Mouse (Mus musculus): ENCODE data around the gene Zmym1. TPM values are rescaled to one million over a fixed set of nuclear protein-coding genes. Genes with fewer than 3 reads are reported as not detected.

Gene Zmym1
- polyA plus RNA-seq, 1 experiment from 2014 or later: 32.1 TPM

DNA sequence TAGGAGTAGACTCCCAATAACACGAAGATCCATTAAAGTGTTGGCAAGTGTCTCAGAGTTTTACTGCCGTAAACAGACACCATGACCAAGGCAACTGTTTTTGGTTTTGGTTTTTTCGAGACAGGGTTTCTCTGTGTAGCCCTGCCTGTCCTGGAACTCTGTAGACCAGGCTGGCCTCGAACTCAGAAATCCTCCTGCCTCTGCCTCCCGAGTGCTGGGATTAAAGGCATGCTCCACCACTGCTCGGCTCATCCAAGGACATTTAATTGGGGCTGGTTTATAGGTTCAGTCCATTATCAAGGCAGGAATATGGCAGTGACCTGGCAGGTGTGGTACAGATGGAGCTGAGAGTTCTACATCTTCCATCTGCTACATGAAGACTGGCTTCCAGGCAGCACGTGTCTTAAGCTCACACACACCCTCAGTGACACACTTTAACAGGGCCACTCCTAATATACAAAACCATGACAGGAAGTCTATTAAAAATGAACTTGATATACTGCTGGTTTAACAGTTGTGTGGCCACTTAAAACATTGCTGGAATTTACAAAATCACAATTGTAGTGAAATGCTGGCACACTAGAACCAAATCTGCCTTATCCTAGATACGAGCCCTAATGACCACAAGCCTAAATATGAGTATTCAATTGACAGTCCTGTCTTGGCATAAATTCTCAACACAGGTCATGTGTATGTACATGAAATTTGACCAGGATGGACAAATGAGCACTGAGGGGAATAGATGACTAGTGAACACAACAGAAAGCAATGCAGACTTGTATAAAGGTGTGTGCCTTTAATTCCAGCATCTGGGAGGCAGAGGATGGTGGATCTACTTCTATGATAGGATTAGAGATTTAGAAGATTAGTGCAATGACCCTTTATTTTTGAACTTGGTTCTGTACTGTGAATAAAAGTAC, 22.8 kb downstream of the Zmym1 start:
- no peak overlapping the region for H3K27ac ChIP-seq (ENCODE audit: low read length)
- WGBS: 84% methylated on average over 8 of the region's 8 CpGs
- H3K4me2 ChIP-seq (ENCODE audit: low read length): no peak overlapping the region
- ATAC-seq: no peak
- H3K9me3 ChIP-seq (ENCODE audit: control insufficient read depth, low read length): no peaks in the 10 kb centered on the region
- H3K36me3 ChIP-seq (ENCODE audit: control insufficient read depth, insufficient read depth): peaks cover 46% of the 10 kb centered on the region
- H3K27me3 ChIP-seq (replicated peaks; ENCODE audit: control insufficient read depth, insufficient read depth, low read length): no peaks in the 10 kb centered on the region
- no peak overlapping the region for H3K9ac ChIP-seq (replicated peaks; ENCODE audit: low read depth, low read length)
- H3K4me3 ChIP-seq (replicated peaks; ENCODE audit: low read length): no peak overlapping the region
- peaks cover 4% of the 10 kb centered on the region; the same call in 1 of the 2 replicates for H3K4me1 ChIP-seq (replicated peaks; ENCODE audit: control insufficient read depth, insufficient read depth, low read length)

DNA sequence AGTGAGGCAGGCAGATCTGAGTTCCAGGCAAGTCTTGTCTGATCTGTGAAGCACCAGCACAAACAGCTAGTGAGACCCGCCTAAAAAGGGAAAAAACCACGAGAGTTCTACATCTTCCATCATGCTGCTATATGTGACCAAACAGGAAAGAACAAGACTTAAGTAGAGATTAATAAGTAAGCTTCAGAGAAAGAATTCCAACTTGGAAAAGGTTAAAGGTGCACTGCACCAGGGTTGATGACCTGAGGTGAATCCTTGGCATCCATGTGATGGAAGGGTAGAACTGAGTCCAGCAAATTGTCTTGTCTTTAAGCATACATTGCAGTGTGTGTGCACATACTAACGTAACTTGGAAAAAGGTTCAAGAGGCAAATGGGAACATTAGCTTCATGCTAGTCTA, 23.8 kb downstream of the Zmym1 start:
- ATAC-seq: no peak
- H3K9ac ChIP-seq (replicated peaks; ENCODE audit: low read depth, low read length): no peak overlapping the region
- no peaks in the 10 kb centered on the region for H3K9me3 ChIP-seq (ENCODE audit: control insufficient read depth, low read length)
- H3K36me3 ChIP-seq (ENCODE audit: control insufficient read depth, insufficient read depth): peaks cover 53% of the 10 kb centered on the region
- WGBS: 94% methylated on average over 3 of the region's 3 CpGs
- H3K4me1 ChIP-seq (replicated peaks; ENCODE audit: control insufficient read depth, insufficient read depth, low read length): peaks cover 4% of the 10 kb centered on the region; the same call in 1 of the 2 replicates
- no peak overlapping the region for H3K4me3 ChIP-seq (replicated peaks; ENCODE audit: low read length)
- H3K27me3 ChIP-seq (replicated peaks; ENCODE audit: control insufficient read depth, insufficient read depth, low read length): no peaks in the 10 kb centered on the region
- H3K27ac ChIP-seq (ENCODE audit: low read length): no peak overlapping the region
- no peak overlapping the region for H3K4me2 ChIP-seq (ENCODE audit: low read length)

DNA sequence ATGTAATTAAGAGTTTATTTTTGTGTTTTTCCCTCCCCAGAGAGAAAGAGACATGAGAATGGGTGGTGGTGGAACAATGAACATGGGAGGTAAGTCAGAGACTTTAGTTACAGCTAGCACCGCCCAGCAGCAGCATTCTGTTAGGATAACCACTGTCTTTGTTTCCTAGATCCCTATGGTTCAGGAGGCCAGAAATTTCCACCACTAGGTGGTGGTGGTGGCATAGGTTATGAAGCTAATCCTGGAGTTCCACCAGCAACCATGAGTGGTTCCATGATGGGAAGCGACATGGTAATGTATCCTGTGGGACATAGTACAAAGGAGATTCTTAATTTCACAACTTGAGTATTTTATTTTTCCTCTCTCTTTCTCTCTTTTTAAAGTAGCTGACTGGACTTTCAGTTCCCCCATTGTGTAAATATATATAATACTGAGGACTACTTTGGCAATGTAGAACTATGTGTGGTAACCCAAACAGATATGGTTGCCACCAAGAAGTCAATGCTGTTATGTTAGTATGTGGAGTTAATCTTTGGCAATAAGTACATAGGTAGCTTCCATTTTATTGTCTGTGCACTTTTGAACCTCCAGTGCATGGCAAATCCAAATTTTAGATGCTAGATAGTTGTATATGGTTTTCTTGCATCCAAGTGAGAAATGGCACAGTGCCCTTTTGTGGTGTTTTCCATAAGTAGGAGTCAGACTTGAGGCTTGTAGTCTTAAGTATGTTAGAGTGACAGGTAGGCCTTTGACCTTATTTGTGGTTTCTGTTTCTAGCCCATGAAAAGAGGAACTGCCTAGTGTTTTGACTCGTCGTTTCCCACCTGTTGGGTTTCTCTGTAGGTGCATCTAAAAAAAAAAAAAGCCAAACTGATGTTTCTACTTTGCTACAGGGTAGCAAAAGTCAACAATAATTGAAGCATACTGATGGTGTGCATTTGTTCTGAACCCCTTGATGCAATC, 33.4 kb downstream of the Zmym1 start:
- ATAC-seq: no peak
- peaks cover 30% of the 10 kb centered on the region for H3K4me1 ChIP-seq (replicated peaks; ENCODE audit: control insufficient read depth, insufficient read depth, low read length)
- H3K4me2 ChIP-seq (ENCODE audit: low read length): no peak overlapping the region
- peaks cover 47% of the 10 kb centered on the region for H3K36me3 ChIP-seq (ENCODE audit: control insufficient read depth, insufficient read depth)
- no peak overlapping the region for H3K4me3 ChIP-seq (replicated peaks; ENCODE audit: low read length)
- 71% methylated on average over 4 of the region's 4 CpGs for WGBS
- no peak overlapping the region for H3K9ac ChIP-seq (replicated peaks; ENCODE audit: low read depth, low read length)
- H3K9me3 ChIP-seq (ENCODE audit: control insufficient read depth, low read length): no peaks in the 10 kb centered on the region
- no peak overlapping the region for H3K27ac ChIP-seq (ENCODE audit: low read length)
- no peaks in the 10 kb centered on the region for H3K27me3 ChIP-seq (replicated peaks; ENCODE audit: control insufficient read depth, insufficient read depth, low read length)

DNA sequence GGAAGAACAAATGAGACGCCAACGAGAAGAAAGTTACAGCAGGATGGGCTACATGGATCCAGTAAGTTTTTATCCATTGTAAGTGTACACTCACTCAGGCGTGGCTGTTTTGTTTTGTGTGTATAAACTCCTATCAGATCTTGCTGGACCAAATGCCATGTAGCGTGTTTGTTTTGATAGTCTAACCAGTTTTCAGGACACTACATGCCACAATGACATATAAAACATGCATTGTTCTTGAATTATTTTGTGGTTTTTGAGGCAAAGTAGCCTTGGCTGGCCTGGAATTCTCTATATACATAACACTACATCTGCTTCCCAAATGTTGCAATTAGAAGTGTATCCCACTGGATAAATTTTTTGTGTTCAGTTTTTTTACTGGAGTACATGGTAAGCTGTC, 34.1 kb downstream of the Zmym1 start:
- Histone ChIP-seq H3K27me3 (replicated peaks; ENCODE audit: control insufficient read depth, insufficient read depth, low read length) (no peaks in the 10 kb centered on the region), H3K9ac (replicated peaks; ENCODE audit: low read depth, low read length) (no peak overlapping the region), H3K4me3 (replicated peaks; ENCODE audit: low read length) (no peak overlapping the region), H3K27ac (ENCODE audit: low read length) (no peak overlapping the region), H3K36me3 (ENCODE audit: control insufficient read depth, insufficient read depth) (peaks cover 42% of the 10 kb centered on the region), H3K9me3 (ENCODE audit: control insufficient read depth, low read length) (no peaks in the 10 kb centered on the region), H3K4me2 (ENCODE audit: low read length) (no peak overlapping the region), H3K4me1 (replicated peaks; ENCODE audit: control insufficient read depth, insufficient read depth, low read length) (peaks cover 30% of the 10 kb centered on the region)
- 88% methylated on average over 4 of the region's 4 CpGs for WGBS
- ATAC-seq: no peak

DNA sequence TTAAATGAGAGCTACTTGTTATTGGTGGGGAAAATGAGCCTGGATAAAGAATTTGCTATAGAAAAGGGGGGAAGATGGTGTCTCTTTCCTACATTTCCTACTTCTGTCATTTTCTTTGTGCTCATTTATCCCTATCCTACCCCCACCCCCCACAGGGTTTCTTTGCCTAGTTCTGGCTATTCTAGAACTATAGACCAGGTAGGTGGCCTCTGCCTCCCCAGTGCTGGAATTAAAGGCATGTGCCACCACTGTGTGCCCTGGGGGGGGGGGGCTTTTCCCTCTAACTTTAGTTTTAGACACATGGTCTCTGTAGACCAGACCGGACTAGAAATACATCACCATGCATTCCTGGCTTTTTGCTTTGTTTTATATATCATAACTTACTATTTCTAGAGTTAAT, 36.7 kb downstream of the Zmym1 start:
- no peaks in the 10 kb centered on the region for H3K9me3 ChIP-seq (ENCODE audit: control insufficient read depth, low read length)
- H3K4me3 ChIP-seq (replicated peaks; ENCODE audit: low read length): peak overlapping the region; percentile 97
- H3K4me2 ChIP-seq (ENCODE audit: low read length): peak overlapping the region; percentile 99
- peak overlapping the region; percentile 40 for H3K9ac ChIP-seq (replicated peaks; ENCODE audit: low read depth, low read length)
- no peak overlapping the region for H3K27ac ChIP-seq (ENCODE audit: low read length)
- H3K36me3 ChIP-seq (ENCODE audit: control insufficient read depth, insufficient read depth): peaks cover 26% of the 10 kb centered on the region
- WGBS: 49% methylated on average over 1 of the region's 1 CpGs
- H3K27me3 ChIP-seq (replicated peaks; ENCODE audit: control insufficient read depth, insufficient read depth, low read length): no peaks in the 10 kb centered on the region
- no peak for ATAC-seq
- H3K4me1 ChIP-seq (replicated peaks; ENCODE audit: control insufficient read depth, insufficient read depth, low read length): peaks cover 30% of the 10 kb centered on the region

DNA sequence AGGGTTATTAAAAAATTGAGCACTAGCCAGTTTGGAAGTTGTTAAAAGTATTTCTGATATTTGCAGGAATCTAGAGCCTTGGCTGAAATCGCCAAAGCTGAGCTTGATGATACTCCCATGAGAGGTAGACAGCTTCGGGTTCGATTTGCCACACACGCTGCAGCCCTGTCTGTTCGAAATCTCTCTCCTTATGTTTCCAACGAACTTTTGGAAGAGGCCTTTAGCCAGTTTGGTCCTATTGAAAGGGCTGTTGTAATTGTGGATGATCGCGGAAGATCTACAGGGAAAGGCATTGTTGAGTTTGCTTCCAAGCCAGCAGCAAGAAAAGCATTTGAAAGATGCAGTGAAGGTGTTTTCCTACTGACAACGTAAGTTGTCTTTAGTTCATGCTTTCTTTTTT, 37.8 kb downstream of the Zmym1 start:
- peak overlapping the region; percentile 100 for H3K9ac ChIP-seq (replicated peaks; ENCODE audit: low read depth, low read length)
- peaks cover 30% of the 10 kb centered on the region for H3K4me1 ChIP-seq (replicated peaks; ENCODE audit: control insufficient read depth, insufficient read depth, low read length)
- WGBS: 1% methylated on average over 9 of the region's 9 CpGs
- H3K27me3 ChIP-seq (replicated peaks; ENCODE audit: control insufficient read depth, insufficient read depth, low read length): no peaks in the 10 kb centered on the region
- H3K4me3 ChIP-seq (replicated peaks; ENCODE audit: low read length): peak overlapping the region; percentile 97
- peaks cover 21% of the 10 kb centered on the region for H3K36me3 ChIP-seq (ENCODE audit: control insufficient read depth, insufficient read depth)
- peak overlapping the region; percentile 99 for H3K4me2 ChIP-seq (ENCODE audit: low read length)
- H3K9me3 ChIP-seq (ENCODE audit: control insufficient read depth, low read length): no peaks in the 10 kb centered on the region
- H3K27ac ChIP-seq (ENCODE audit: low read length): no peak overlapping the region
- no peak for ATAC-seq

DNA sequence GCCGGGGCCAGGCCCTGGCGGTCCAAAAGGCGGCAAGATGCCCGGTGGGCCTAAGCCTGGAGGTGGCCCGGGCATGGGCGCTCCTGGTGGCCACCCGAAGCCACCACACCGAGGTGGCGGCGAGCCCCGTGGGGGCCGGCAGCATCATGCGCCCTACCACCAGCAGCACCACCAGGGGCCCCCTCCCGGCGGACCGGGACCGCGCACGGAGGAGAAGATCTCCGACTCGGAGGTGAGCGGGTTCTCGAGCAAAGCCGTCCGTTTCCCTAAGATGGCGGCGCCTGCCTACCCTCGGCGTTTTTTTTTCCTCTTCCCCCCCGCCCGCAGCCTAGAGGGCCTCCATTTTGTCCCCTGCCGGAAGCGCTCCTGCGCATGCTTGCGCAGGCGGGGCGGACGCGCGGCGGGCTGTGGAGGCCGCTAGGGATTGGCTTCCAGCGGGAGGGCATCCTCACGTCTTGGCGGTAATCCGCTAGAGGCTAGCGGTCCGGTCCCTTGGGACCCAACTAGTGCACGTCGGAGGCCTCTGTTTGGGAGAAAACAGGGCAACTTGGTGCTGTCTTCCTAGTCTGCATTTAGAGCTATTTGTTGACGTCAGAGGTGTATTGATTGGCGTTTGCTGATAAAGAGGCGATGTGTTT, 38.8 kb downstream of the Zmym1 start:
- 0% methylated on average over 50 of the region's 53 CpGs for WGBS

DNA sequence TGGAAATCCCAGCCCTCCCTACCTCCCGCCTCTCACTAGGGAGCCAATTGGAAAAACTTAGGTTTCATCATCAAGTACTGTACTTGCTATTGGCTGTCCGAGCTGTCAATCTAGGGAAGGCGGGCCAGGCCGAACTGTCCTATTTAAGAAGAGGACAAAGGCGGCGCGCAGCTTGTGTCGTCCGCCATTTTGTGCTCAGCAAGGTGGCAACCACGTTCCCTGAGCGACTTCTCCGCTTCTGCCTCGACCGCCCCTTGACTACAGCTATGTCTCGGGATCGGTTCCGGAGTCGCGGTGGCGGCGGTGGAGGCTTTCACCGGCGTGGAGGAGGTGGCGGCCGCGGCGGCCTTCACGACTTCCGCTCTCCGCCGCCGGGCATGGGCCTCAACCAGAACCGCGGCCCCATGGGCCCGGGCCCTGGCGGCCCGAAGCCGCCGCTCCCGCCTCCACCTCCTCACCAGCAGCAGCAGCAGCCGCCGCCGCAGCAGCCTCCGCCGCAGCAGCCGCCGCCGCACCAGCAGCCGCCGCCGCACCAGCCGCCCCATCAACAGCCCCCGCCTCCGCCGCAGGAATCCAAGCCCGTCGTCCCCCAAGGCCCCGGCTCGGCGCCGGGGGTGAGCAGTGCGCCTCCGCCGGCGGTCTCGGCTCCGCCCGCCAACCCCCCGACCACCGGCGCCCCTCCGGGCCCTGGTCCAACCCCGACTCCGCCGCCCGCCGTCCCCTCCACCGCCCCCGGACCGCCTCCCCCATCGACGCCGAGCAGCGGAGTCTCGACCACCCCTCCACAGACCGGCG, 39.6 kb downstream of the Zmym1 start, which contains the start of gene Sfpq:
TSS of gene Sfpq (plus strand) at position 174 of the 795 bp plus-strand sequence.
- H3K27me3 ChIP-seq (replicated peaks; ENCODE audit: control insufficient read depth, insufficient read depth, low read length): no peaks in the 10 kb centered on the region
- 0% methylated on average over 57 of the region's 87 CpGs for WGBS
- ATAC-seq: peak; percentile 97
- H3K4me1 ChIP-seq (replicated peaks; ENCODE audit: control insufficient read depth, insufficient read depth, low read length): peaks cover 21% of the 10 kb centered on the region
- H3K4me3 ChIP-seq (replicated peaks; ENCODE audit: low read length): peak within 1 kb of the TSS; percentile 97
- peak within 1 kb of the TSS; percentile 50 for H3K4me2 ChIP-seq (ENCODE audit: low read length)
- H3K9me3 ChIP-seq (ENCODE audit: control insufficient read depth, low read length): no peaks in the 10 kb centered on the region
- peak within 1 kb of the TSS; percentile 100 for H3K9ac ChIP-seq (replicated peaks; ENCODE audit: low read depth, low read length)
- peaks cover 4% of the 10 kb centered on the region for H3K36me3 ChIP-seq (ENCODE audit: control insufficient read depth, insufficient read depth)
- H3K27ac ChIP-seq (ENCODE audit: low read length): peak within 1 kb of the TSS; percentile 98

More for the DNA sequence above, 38.8 kb downstream of the Zmym1 start:
- ATAC-seq: peak; percentile 66
- H3K4me3 ChIP-seq (replicated peaks; ENCODE audit: low read length): peak overlapping the region; percentile 97
- peak overlapping the region; percentile 98 for H3K27ac ChIP-seq (ENCODE audit: low read length)
- no peaks in the 10 kb centered on the region for H3K27me3 ChIP-seq (replicated peaks; ENCODE audit: control insufficient read depth, insufficient read depth, low read length)
- peak overlapping the region; percentile 100 for H3K9ac ChIP-seq (replicated peaks; ENCODE audit: low read depth, low read length)
- H3K36me3 ChIP-seq (ENCODE audit: control insufficient read depth, insufficient read depth): peaks cover 10% of the 10 kb centered on the region
- no peaks in the 10 kb centered on the region for H3K9me3 ChIP-seq (ENCODE audit: control insufficient read depth, low read length)
- H3K4me2 ChIP-seq (ENCODE audit: low read length): peak overlapping the region; percentile 99
- H3K4me1 ChIP-seq (replicated peaks; ENCODE audit: control insufficient read depth, insufficient read depth, low read length): peaks cover 28% of the 10 kb centered on the region
